Mouse (Mus musculus) midbrain, embryonic 12.5 days (tissue): ENCODE results near the gene Apoc2. TPM values are rescaled to one million over a fixed set of nuclear protein-coding genes. Genes with fewer than 3 reads are reported as not detected.
A peak's percentile ranks its signal among the peaks of the same experiment; 100 is the strongest.

ENCODE experiments used
- ATAC-seq: fragments of 200-750 bp; cut with Nextera tagmentation; 2 replicates; pipeline ENCODE4 v1.8.0; 2017; ENCODE audit warnings: low read depth, moderate TSS enrichment, moderate library complexity; ENCODE audit not compliant: low FRiP score
- H3K27ac ChIP-seq: fragments of 300-500 bp; sonication (generic); replicated peaks from 2 replicates; pipeline ENCODE4 v1.5.1; 2016; ENCODE audit warnings: mild to moderate bottlenecking
- H3K27me3 ChIP-seq: fragments of 300-500 bp; sonication (generic); 2 replicates; pipeline ENCODE4 v1.6.1; 2016; ENCODE audit warnings: mild to moderate bottlenecking
- H3K36me3 ChIP-seq: fragments of 300-500 bp; sonication (generic); 2 replicates; pipeline ENCODE4 v1.6.1; 2016
- H3K4me1 ChIP-seq: fragments of 300-500 bp; sonication (generic); 2 replicates; pipeline ENCODE4 v1.6.1; 2016
- H3K4me2 ChIP-seq: fragments of 300-500 bp; sonication (generic); replicated peaks from 2 replicates; pipeline ENCODE4 v1.6.1; 2016; ENCODE audit warnings: mild to moderate bottlenecking, moderate library complexity
- H3K4me3 ChIP-seq: fragments of 300-500 bp; sonication (generic); 2 replicates; pipeline ENCODE4 v1.5.1; 2016; ENCODE audit warnings: mild to moderate bottlenecking
- H3K9ac ChIP-seq: fragments of 300-500 bp; sonication (generic); replicated peaks from 2 replicates; pipeline ENCODE4 v1.6.1; 2016; ENCODE audit warnings: mild to moderate bottlenecking, moderate library complexity
- H3K9me3 ChIP-seq: fragments of 300-500 bp; sonication (generic); 2 replicates; pipeline ENCODE4 v1.6.1; 2016; ENCODE audit warnings: mild to moderate bottlenecking
- WGBS: fragments of 180-500 bp; shearing (Covaris S2); methylation state at CpG from one replicate; pipeline ENCODE4 v1.1.7; 2016; 5-methylcytosine and 5-hydroxymethylcytosine counted together
- polyA plus RNA-seq: library from polyadenylated mRNA; unstranded; fragments of >200 nt; fragmentation: Nextera tagmentation; extraction: Ambion mirVana; gene quantifications from 2 replicates; pipeline ENCODE4 v1.2.1, GENCODE M21; 2016

Gene Apoc2
- polyA plus RNA-seq, 1 experiment from 2014 or later = not detected

- Histone ChIP-seq H3K27me3 (0 out of 2 replicates have a peak, but pooled peaks cover 3% of the 10 kb centered on the region), H3K36me3 (no peaks in the 10 kb centered on the region), H3K9me3 (no peaks in the 10 kb centered on the region), H3K4me1 (peaks cover 12% of the 10 kb centered on the region), H3K4me2 (peak overlapping the region; percentile 18; the same call in 1 of the 2 replicates), H3K27ac (no peak overlapping the region), H3K4me3 (no peak overlapping the region), H3K9ac (no peak overlapping the region)
- 7% methylated on average over 10 of the region's 10 CpGs for WGBS
- ATAC-seq = peak; percentile 64
Observed at GRCm38 (mm10) chr7:19668947-19669721, 8.6 kb downstream of the Apoc2 start.

GRCm38 (mm10) chr7:19667434-19667833 lies 10.3 kb downstream of the Apoc2 start:
- no peak for ATAC-seq
- WGBS = 81% methylated on average over 2 of the region's 2 CpGs

GRCm38 (mm10) chr7:19666750-19667149 lies 11.0 kb downstream of the Apoc2 start:
- H3K4me3 ChIP-seq = no peak overlapping the region
- H3K4me2 ChIP-seq = no peak overlapping the region
- H3K36me3 ChIP-seq = peaks cover 5% of the 10 kb centered on the region; the same call in 1 of the 2 replicates
- no peaks in the 10 kb centered on the region for H3K9me3 ChIP-seq
- H3K9ac ChIP-seq = no peak overlapping the region
- H3K27me3 ChIP-seq = 0 out of 2 replicates have a peak, but pooled peaks cover 3% of the 10 kb centered on the region
- 60% methylated on average over 3 of the region's 3 CpGs for WGBS
- no peak overlapping the region for H3K27ac ChIP-seq
- peaks cover 25% of the 10 kb centered on the region for H3K4me1 ChIP-seq
- no peak for ATAC-seq

More at GRCm38 (mm10) chr7:19667434-19667833, 10.3 kb downstream of the Apoc2 start:
- no peaks in the 10 kb centered on the region; the same call in 1 of the 2 replicates for H3K36me3 ChIP-seq
- H3K9me3 ChIP-seq = no peaks in the 10 kb centered on the region
- H3K4me2 ChIP-seq = no peak overlapping the region
- H3K9ac ChIP-seq = no peak overlapping the region
- peaks cover 25% of the 10 kb centered on the region for H3K4me1 ChIP-seq
- no peak overlapping the region for H3K4me3 ChIP-seq
- H3K27ac ChIP-seq = no peak overlapping the region
- 0 out of 2 replicates have a peak, but pooled peaks cover 3% of the 10 kb centered on the region for H3K27me3 ChIP-seq

GRCm38 (mm10) chr7:19664955-19665841 lies 12.5 kb downstream of the Apoc2 start, which contains the start of gene Clptm1:
Gene Clptm1, minus strand, starts transcription at chr7:19665033.
- Histone ChIP-seq H3K9me3 (no peaks in the 10 kb centered on the region), H3K9ac (peak within 1 kb of the TSS; percentile 99), H3K4me3 (peak within 1 kb of the TSS; percentile 100), H3K36me3 (peaks cover 7% of the 10 kb centered on the region; the same call in 1 of the 2 replicates), H3K27ac (peak within 1 kb of the TSS; percentile 93), H3K4me1 (peaks cover 25% of the 10 kb centered on the region), H3K4me2 (peak within 1 kb of the TSS; percentile 86), H3K27me3 (0 out of 2 replicates have a peak, but pooled peaks cover 3% of the 10 kb centered on the region)
- peak; percentile 88 for ATAC-seq
- under 1% methylated on average over 62 of the region's 63 CpGs for WGBS

- Histone ChIP-seq H3K36me3 (peaks cover 7% of the 10 kb centered on the region; the same call in 1 of the 2 replicates), H3K9me3 (no peaks in the 10 kb centered on the region), H3K4me1 (peaks cover 25% of the 10 kb centered on the region), H3K4me2 (peak overlapping the region; percentile 86), H3K9ac (peak overlapping the region; percentile 99), H3K27me3 (0 out of 2 replicates have a peak, but pooled peaks cover 3% of the 10 kb centered on the region), H3K4me3 (peak overlapping the region; percentile 100), H3K27ac (peak overlapping the region; percentile 93)
- ATAC-seq = peak; percentile 64; the same call in 1 of the 2 replicates
- 1% methylated on average over 37 of the region's 37 CpGs for WGBS
Observed at GRCm38 (mm10) chr7:19664455-19664954, 13.2 kb downstream of the Apoc2 start.

- Histone ChIP-seq H3K9ac (peak overlapping the region; percentile 99), H3K4me3 (peak overlapping the region; percentile 100), H3K36me3 (peaks cover 7% of the 10 kb centered on the region; the same call in 1 of the 2 replicates), H3K27ac (no peak overlapping the region), H3K4me1 (peaks cover 20% of the 10 kb centered on the region), H3K4me2 (peak overlapping the region; percentile 86), H3K27me3 (0 out of 2 replicates have a peak, but pooled peaks cover 3% of the 10 kb centered on the region), H3K9me3 (no peaks in the 10 kb centered on the region)
- no peak for ATAC-seq
- 24% methylated on average over 8 of the region's 8 CpGs for WGBS
Observed at GRCm38 (mm10) chr7:19663940-19664339, 13.8 kb downstream of the Apoc2 start.

- Histone ChIP-seq H3K27me3 (no peaks in the 10 kb centered on the region), H3K9ac (no peak overlapping the region), H3K4me2 (no peak overlapping the region), H3K9me3 (no peaks in the 10 kb centered on the region), H3K4me3 (no peak overlapping the region), H3K4me1 (no peaks in the 10 kb centered on the region), H3K27ac (no peak overlapping the region), H3K36me3 (peaks cover 72% of the 10 kb centered on the region)
- no peak for ATAC-seq
- WGBS = 100% methylated on average over 2 of the region's 2 CpGs
Observed at GRCm38 (mm10) chr7:19652614-19653013, 25.1 kb downstream of the Apoc2 start.

- no peak for ATAC-seq
- WGBS = 94% methylated on average over 6 of the region's 6 CpGs
- Histone ChIP-seq H3K27me3 (no peaks in the 10 kb centered on the region), H3K4me1 (no peaks in the 10 kb centered on the region), H3K9me3 (no peaks in the 10 kb centered on the region), H3K9ac (no peak overlapping the region), H3K36me3 (peaks cover 79% of the 10 kb centered on the region), H3K4me2 (no peak overlapping the region), H3K27ac (no peak overlapping the region), H3K4me3 (no peak overlapping the region)
Observed at GRCm38 (mm10) chr7:19651063-19651786, 26.5 kb downstream of the Apoc2 start.

GRCm38 (mm10) chr7:19641223-19641622 lies 36.5 kb downstream of the Apoc2 start:
- no peak overlapping the region for H3K9ac ChIP-seq
- H3K36me3 ChIP-seq = peaks cover 98% of the 10 kb centered on the region
- no peaks in the 10 kb centered on the region for H3K4me1 ChIP-seq
- no peak for ATAC-seq
- H3K9me3 ChIP-seq = no peaks in the 10 kb centered on the region
- H3K4me3 ChIP-seq = no peak overlapping the region
- H3K4me2 ChIP-seq = no peak overlapping the region
- no peak overlapping the region for H3K27ac ChIP-seq
- no peaks in the 10 kb centered on the region for H3K27me3 ChIP-seq
- 94% methylated on average over 4 of the region's 4 CpGs for WGBS

- no peak overlapping the region for H3K9ac ChIP-seq
- H3K4me2 ChIP-seq = no peak overlapping the region
- peaks cover 84% of the 10 kb centered on the region for H3K36me3 ChIP-seq
- H3K4me1 ChIP-seq = no peaks in the 10 kb centered on the region
- no peak overlapping the region for H3K4me3 ChIP-seq
- H3K27me3 ChIP-seq = no peaks in the 10 kb centered on the region
- WGBS = 86% methylated on average over 11 of the region's 11 CpGs
- no peak overlapping the region for H3K27ac ChIP-seq
- H3K9me3 ChIP-seq = no peaks in the 10 kb centered on the region
- ATAC-seq = no peak
Observed at GRCm38 (mm10) chr7:19635074-19635827, 42.5 kb downstream of the Apoc2 start.
